Comparison of ENCODE assay signal across 8 mouse cellular contexts in the genomic region with DNA sequence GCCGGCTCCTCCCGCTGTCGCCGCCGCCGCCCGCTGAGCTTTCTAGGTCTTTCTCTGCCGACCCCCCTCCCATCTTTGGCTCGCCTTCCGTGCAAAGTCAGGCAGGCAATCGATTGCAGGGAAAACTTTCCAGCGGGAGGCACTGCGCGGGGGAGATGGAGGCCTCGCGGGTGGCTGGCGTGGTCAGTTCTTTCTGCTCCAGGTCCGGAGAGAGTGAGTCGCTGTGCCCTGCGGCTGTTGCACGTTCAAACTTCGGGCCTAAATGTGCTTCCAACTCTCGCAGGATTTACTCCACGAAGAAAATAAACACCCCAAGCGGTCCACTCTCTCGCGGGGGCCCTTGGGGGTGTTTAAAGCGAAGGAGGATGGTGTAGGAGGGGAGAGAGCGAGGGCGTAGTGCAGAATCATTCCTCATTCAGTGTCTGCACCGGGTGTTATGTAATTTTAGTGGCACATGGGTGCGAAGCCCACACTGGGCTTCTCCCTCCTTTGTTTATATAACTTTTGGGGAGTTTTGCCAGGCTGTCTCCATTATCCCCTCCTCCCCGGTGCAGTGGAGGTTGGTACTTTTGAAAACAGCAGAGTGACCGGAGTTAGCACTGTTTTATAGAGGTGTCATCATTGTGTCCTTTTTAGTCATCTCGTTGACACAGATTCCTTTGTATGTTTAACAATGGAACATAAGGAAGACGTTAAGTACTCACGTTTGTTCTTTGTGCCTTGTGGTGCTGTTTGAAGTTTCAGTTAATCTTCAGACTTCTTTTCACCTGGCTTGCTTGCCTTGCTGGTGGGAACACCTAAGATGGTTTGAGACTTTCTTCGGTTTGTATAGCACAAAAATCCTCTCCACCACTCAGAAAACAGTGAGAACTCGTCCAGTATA. TPM values are rescaled to one million over a fixed set of nuclear protein-coding genes. Genes with fewer than 3 reads are reported as not detected.
A peak's percentile ranks its signal among the peaks of the same experiment; 100 is the strongest.
DNase-seq lines count a peak whose midpoint lies in the region; ATAC-seq lines count a peak whose summit lies in the region.

No protein-coding gene starts in this region.

- H3K9ac ChIP-seq in intestine, embryonic 14.5 days (ENCODE audit: low read length) = peak overlapping the region; percentile 64
- H3K9ac ChIP-seq in midbrain, embryonic 16.5 days (ENCODE audit: low read depth, low read length) = peak overlapping the region; percentile 76

- DNase-seq in ovary, postnatal 10 days (ENCODE audit: low spot score) = peak; percentile 21
- DNase-seq in ovary, adult 18-20 months (ENCODE audit: low spot score) = no peak
- DNase-seq in gastrocnemius, postnatal 10 days = peak; percentile 45
- no peak for DNase-seq in intestine, embryonic 14.5 days (ENCODE audit: low spot score)
- peak; percentile 69 for DNase-seq in limb, embryonic 10.5 days (ENCODE audit: low spot score)
- DNase-seq in urinary bladder, postnatal 4 days (ENCODE audit: low spot score in 2 of 2) = peak; percentile 44 to 64

- peak overlapping the region; percentile 78 for H3K4me3 ChIP-seq in brown adipose tissue, adult 24 weeks (ENCODE audit: insufficient read depth, low read depth, low read length)
- peak overlapping the region; percentile 63 for H3K4me3 ChIP-seq in intestine, embryonic 14.5 days (ENCODE audit: low read depth, low read length)
- H3K4me3 ChIP-seq in limb, embryonic 10.5 days = peak overlapping the region; percentile 76
- H3K4me3 ChIP-seq in midbrain, embryonic 16.5 days (ENCODE audit: low read depth, low read length) = peak overlapping the region; percentile 69

- H3K9me3 ChIP-seq in intestine, embryonic 14.5 days (ENCODE audit: control insufficient read depth, low read length) = no peaks in the 10 kb centered on the region
- H3K9me3 ChIP-seq in limb, embryonic 10.5 days (replicated peaks) = no peaks in the 10 kb centered on the region
- H3K9me3 ChIP-seq in midbrain, embryonic 16.5 days (replicated peaks; ENCODE audit: control insufficient read depth, low read length, poor library complexity, severe bottlenecking) = no peaks in the 10 kb centered on the region

- H3K27ac ChIP-seq in brown adipose tissue, adult 24 weeks (replicated peaks; ENCODE audit: low read depth, low read length) = peak overlapping the region; percentile 33; the same call in 1 of the 2 replicates
- peak overlapping the region; percentile 92 for H3K27ac ChIP-seq in intestine, embryonic 14.5 days (ENCODE audit: low read depth)
- peak overlapping the region; percentile 77 for H3K27ac ChIP-seq in limb, embryonic 10.5 days
- H3K27ac ChIP-seq in midbrain, embryonic 16.5 days (ENCODE audit: low read length) = peak overlapping the region; percentile 96

- ATAC-seq in intestine, embryonic 14.5 days (replicated peaks; ENCODE audit: low FRiP score, low TSS enrichment, low read depth) = no peak
- ATAC-seq in midbrain, embryonic 16.5 days = no peak

- peak overlapping the region; percentile 97 for H3K4me2 ChIP-seq in intestine, embryonic 14.5 days (ENCODE audit: low read length)
- H3K4me2 ChIP-seq in midbrain, embryonic 16.5 days (ENCODE audit: low read length) = peak overlapping the region; percentile 94

- WGBS in intestine, embryonic 14.5 days = under 1% methylated on average over 38 of the region's 39 CpGs
- WGBS in limb, embryonic 10.5 days = under 1% methylated on average over 39 of the region's 39 CpGs
- WGBS in midbrain, embryonic 16.5 days = under 1% methylated on average over 39 of the region's 39 CpGs

- no peaks in the 10 kb centered on the region for H3K36me3 ChIP-seq in intestine, embryonic 14.5 days (ENCODE audit: control insufficient read depth, insufficient read depth, low read length)
- no peaks in the 10 kb centered on the region for H3K36me3 ChIP-seq in limb, embryonic 10.5 days
- no peaks in the 10 kb centered on the region for H3K36me3 ChIP-seq in midbrain, embryonic 16.5 days (ENCODE audit: control insufficient read depth, insufficient read depth, low read length)

- no peaks in the 10 kb centered on the region for H3K27me3 ChIP-seq in intestine, embryonic 14.5 days (replicated peaks; ENCODE audit: control insufficient read depth, insufficient read depth, low read length)
- H3K27me3 ChIP-seq in limb, embryonic 10.5 days (ENCODE audit: low read depth, poor library complexity, severe bottlenecking) = peaks cover 39% of the 10 kb centered on the region
- no peaks in the 10 kb centered on the region for H3K27me3 ChIP-seq in midbrain, embryonic 16.5 days (ENCODE audit: control insufficient read depth, insufficient read depth, low read depth, low read length)

- H3K4me1 ChIP-seq in brown adipose tissue, adult 24 weeks (ENCODE audit: control insufficient read depth, insufficient read depth, insufficient read length, low read length) = peaks cover 9% of the 10 kb centered on the region
- peaks cover 7% of the 10 kb centered on the region; the same call in 1 of the 2 replicates for H3K4me1 ChIP-seq in intestine, embryonic 14.5 days (replicated peaks; ENCODE audit: control insufficient read depth, insufficient read depth, low read length)
- H3K4me1 ChIP-seq in limb, embryonic 10.5 days = peaks cover 49% of the 10 kb centered on the region
- peaks cover 14% of the 10 kb centered on the region for H3K4me1 ChIP-seq in midbrain, embryonic 16.5 days (ENCODE audit: control insufficient read depth, insufficient read depth, low read length)

RNA-seq across cellular contexts. Expression of gene Smarca2, which starts 2.9 kb away (rescaled TPM):
- 39.5 and 44.3 TPM in 2 replicates for polyA plus RNA-seq in brown adipose tissue, adult 24 weeks (2012; ENCODE audit: insufficient read depth, insufficient read length, missing spikeins)
- 10 to 100 TPM; 47.1 to 50.7 TPM for total RNA-seq in gastrocnemius, postnatal 10 days (2021)
- 47.0 and 50.0 TPM in 2 replicates for polyA plus RNA-seq in intestine, embryonic 14.5 days (2014; fragmentation: Nextera tagmentation; extraction: Ambion mirVana)
- polyA plus RNA-seq in limb, embryonic 10.5 days (2016; fragmentation: Nextera tagmentation; extraction: Ambion mirVana) = 30.0 and 40.7 TPM in 2 replicates
- polyA plus RNA-seq in midbrain, embryonic 16.5 days (2015; fragmentation: Nextera tagmentation; extraction: Ambion mirVana) = 160 and 178 TPM in 2 replicates

Comparison
In these comparisons a context has a peak if more than half of its experiments do, and no peak if none do; other contexts are left out.
1. DNase-seq: peak in ovary, postnatal 10 days (single experiment), gastrocnemius, postnatal 10 days (single experiment), limb, embryonic 10.5 days (single experiment) and urinary bladder, postnatal 4 days (2 of 2); none in ovary, adult 18-20 months (single experiment) and intestine, embryonic 14.5 days (single experiment).
2. H3K27ac ChIP-seq: peak in every context shown above with its lines; median percentile 96 in midbrain, embryonic 16.5 days; 92 in intestine, embryonic 14.5 days; 77 in limb, embryonic 10.5 days; 33 in brown adipose tissue, adult 24 weeks.
3. Peak in every context shown above with its lines, with median percentiles within 50 percentile points of each other: H3K4me3 ChIP-seq.